Mouse (Mus musculus): ENCODE results near the gene Gm3055. TPM values are rescaled to one million over a fixed set of nuclear protein-coding genes. Genes with fewer than 3 reads are reported as not detected.
"Not testable (repeated sequence)": the region's sequence is repeated elsewhere in the genome, so short reads cannot be mapped to it uniquely, and the experiment has no call there.

The Gm3055 gene
- total RNA-seq (2017) = 0.30 and 5.7 TPM in 2 replicates

GRCm38 (mm10) chr10:81770506-81771403, at the start of gene Gm3055:
Gene Gm3055, minus strand, starts transcription at chr10:81771161.
- peak; percentile 56 to 75; a peak in 2 of 4 replicates for ATAC-seq (replicated peaks in 1 of 2; ENCODE audit: insufficient read depth in 1 of 2, low FRiP score in 2 of 2, low TSS enrichment in 1 of 2, low read depth in 1 of 2, poor library complexity in 2 of 2, severe bottlenecking in 2 of 2)

- not testable (repeated sequence) for ATAC-seq (replicated peaks in 1 of 2; ENCODE audit: insufficient read depth in 1 of 2, low FRiP score in 2 of 2, low TSS enrichment in 1 of 2, low read depth in 1 of 2, poor library complexity in 2 of 2, severe bottlenecking in 2 of 2)
Observed at GRCm38 (mm10) chr10:81811899-81812298, 40.9 kb upstream of the Gm3055 start, which contains the start of gene Gm4767. Gene Gm4767, plus strand, starts transcription at chr10:81812186.

- not testable (repeated sequence) for ATAC-seq (replicated peaks in 1 of 2; ENCODE audit: insufficient read depth in 1 of 2, low FRiP score in 2 of 2, low TSS enrichment in 1 of 2, low read depth in 1 of 2, poor library complexity in 2 of 2, severe bottlenecking in 2 of 2)
Observed at GRCm38 (mm10) chr10:81771404-81771777, 430 bp upstream of the Gm3055 start.

- ATAC-seq (replicated peaks in 1 of 2; ENCODE audit: insufficient read depth in 1 of 2, low FRiP score in 2 of 2, low TSS enrichment in 1 of 2, low read depth in 1 of 2, poor library complexity in 2 of 2, severe bottlenecking in 2 of 2) = peak; percentile 99 to 100
Observed at GRCm38 (mm10) chr10:81704531-81705301, 66.2 kb downstream of the Gm3055 start, which contains the start of gene Zfp433. Gene Zfp433, plus strand, starts transcription at chr10:81704825.

Other genes with a start within 250 kb of the Gm3055 start
- 25.3 and 40.2 TPM in 2 replicates for gene Gna15, start 246.9 kb downstream of the Gm3055 start, total RNA-seq (2017)
- 5.6 and 5.8 TPM in 2 replicates for gene Gna11, start 226.0 kb downstream of the Gm3055 start, total RNA-seq (2017)
- 204 and 238 TPM in 2 replicates for gene Aes, start 211.7 kb downstream of the Gm3055 start, total RNA-seq (2017)
- gene Tle2, start 196.6 kb downstream of the Gm3055 start, total RNA-seq (2017) = 11.2 and 11.8 TPM in 2 replicates
- 22.9 and 47.4 TPM in 2 replicates for gene Tle6, start 170.1 kb downstream of the Gm3055 start, total RNA-seq (2017)
- gene BC025920, start 164.9 kb downstream of the Gm3055 start, total RNA-seq (2017) = 2.9 and 3.5 TPM in 2 replicates
- gene Sirt6, start 143.4 kb downstream of the Gm3055 start, total RNA-seq (2017) = 2.8 and 3.1 TPM in 2 replicates
- gene Ankrd24, start 142.6 kb downstream of the Gm3055 start, total RNA-seq (2017) = 3.5 and 8.1 TPM in 2 replicates
- gene Gm10778, start 122.1 kb downstream of the Gm3055 start, total RNA-seq (2017) = 5.6 and 9.9 TPM in 2 replicates
- gene Zfp433, start 66.3 kb downstream of the Gm3055 start, total RNA-seq (2017) = 15.7 and 22.4 TPM in 2 replicates
- 2.4 TPM in 1 of 2 replicates, not detected in the other for gene Gm4767, start 41.0 kb upstream of the Gm3055 start, total RNA-seq (2017)
- 3.4 and 12.8 TPM in 2 replicates for gene Gm32687, start 92.8 kb upstream of the Gm3055 start, total RNA-seq (2017)
- 0.94 and 1.7 TPM in 2 replicates for gene Zfp781, start 159.3 kb upstream of the Gm3055 start, total RNA-seq (2017)